Mouse (Mus musculus): Measurements from ENCODE around the gene Chmp2a.

DNA sequence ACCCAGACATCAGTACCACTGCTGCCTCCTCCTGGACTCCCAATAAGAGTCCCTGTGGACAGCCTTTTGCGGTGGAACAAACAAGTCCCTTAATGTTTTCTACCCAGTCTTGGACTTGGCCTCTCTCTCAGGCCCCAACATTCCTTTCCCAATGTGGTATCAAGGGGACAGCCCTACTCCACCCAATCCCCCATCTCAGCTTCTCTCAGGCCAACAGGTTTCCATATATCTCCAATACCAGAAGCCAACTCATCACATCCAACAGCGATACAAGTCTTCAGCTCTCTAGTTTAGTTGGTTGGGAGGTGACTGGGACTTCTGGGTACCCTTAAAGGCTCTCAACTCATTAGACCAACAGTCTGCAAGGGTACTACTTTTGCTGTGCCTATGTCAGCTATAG, 18.9 kb upstream of the Chmp2a start:
- TF ChIP-seq CTCF (IDR thresholded peaks at IDR 0.05; ENCODE audit: borderline replicate concordance, insufficient read depth, low read depth, low read length): no peak
- no peak for TF ChIP-seq POLR2A (IDR thresholded peaks at IDR 0.05; ENCODE audit: borderline replicate concordance, insufficient read depth, low read length)
